Mouse (Mus musculus) liver, embryonic 11.5 days (tissue): Measurements from ENCODE around the gene Hsf4. TPM values are rescaled to one million over a fixed set of nuclear protein-coding genes. Genes with fewer than 3 reads are reported as not detected.
A peak's percentile ranks its signal among the peaks of the same experiment; 100 is the strongest.

Experiments
- ATAC-seq: fragments of 200-750 bp; cut with Nextera tagmentation; replicated peaks from 2 replicates; pipeline ENCODE4 v1.8.0; 2017; ENCODE audit warnings: moderate number of reproducible peaks, mild to moderate bottlenecking, moderate TSS enrichment, moderate library complexity; ENCODE audit not compliant: low FRiP score
- DNase-seq: peaks from one replicate; pipeline ENCODE4 v3.0.0-alpha.2; 2017; ENCODE audit warnings: low spot score
- H3K27ac ChIP-seq: fragments of 300-500 bp; sonication (generic); 2 replicates; pipeline ENCODE4 v1.5.1; 2014; ENCODE audit warnings: mild to moderate bottlenecking, low read depth, low read length, control low read depth
- H3K27me3 ChIP-seq: fragments of 300-500 bp; sonication (generic); replicated peaks from 2 replicates; pipeline ENCODE4 v1.6.1; 2014; ENCODE audit warnings: low read length, mixed read lengths; ENCODE audit not compliant: control insufficient read depth, insufficient read depth
- H3K36me3 ChIP-seq: fragments of 300-500 bp; sonication (generic); 2 replicates; pipeline ENCODE4 v1.6.1; 2014; ENCODE audit warnings: mild to moderate bottlenecking, low read length, moderate library complexity, mixed read lengths; ENCODE audit not compliant: control insufficient read depth, insufficient read depth
- H3K4me1 ChIP-seq: fragments of 300-500 bp; sonication (generic); replicated peaks from 2 replicates; pipeline ENCODE4 v1.6.1; 2014; ENCODE audit warnings: low read length, mixed read lengths; ENCODE audit not compliant: control insufficient read depth, insufficient read depth
- H3K4me2 ChIP-seq: fragments of 300-500 bp; sonication (generic); 2 replicates; pipeline ENCODE4 v1.6.1; 2014; ENCODE audit warnings: mild to moderate bottlenecking, control low read depth, moderate library complexity
- H3K4me3 ChIP-seq: fragments of 300-500 bp; sonication (generic); 2 replicates; pipeline ENCODE4 v1.5.1; 2014; ENCODE audit warnings: low read depth, low read length, control low read depth
- H3K9ac ChIP-seq: fragments of 300-500 bp; sonication (generic); 2 replicates; pipeline ENCODE4 v1.6.1; 2014; ENCODE audit warnings: low read depth, low read length, control low read depth
- H3K9me3 ChIP-seq: fragments of 300-500 bp; sonication (generic); 2 replicates; pipeline ENCODE4 v1.6.1; 2016; ENCODE audit warnings: low read length, inconsistent platforms, mixed read lengths; ENCODE audit not compliant: control insufficient read depth
- WGBS: fragments of 180-500 bp; shearing (Covaris S2); extraction: QIAGEN DNeasy Blood & Tissue Kit; methylation state at CpG from one replicate; pipeline ENCODE4 v1.1.7; 2014; 5-methylcytosine and 5-hydroxymethylcytosine counted together
- polyA plus RNA-seq: library from polyadenylated mRNA; unstranded; fragments of >200 nt; fragmentation: Nextera tagmentation; extraction: Ambion mirVana; gene quantifications from 2 replicates; pipeline ENCODE4 v1.2.1, GENCODE M21; 2014

Gene Hsf4
- polyA plus RNA-seq, 1 experiment from 2014 or later = not detected

DNA sequence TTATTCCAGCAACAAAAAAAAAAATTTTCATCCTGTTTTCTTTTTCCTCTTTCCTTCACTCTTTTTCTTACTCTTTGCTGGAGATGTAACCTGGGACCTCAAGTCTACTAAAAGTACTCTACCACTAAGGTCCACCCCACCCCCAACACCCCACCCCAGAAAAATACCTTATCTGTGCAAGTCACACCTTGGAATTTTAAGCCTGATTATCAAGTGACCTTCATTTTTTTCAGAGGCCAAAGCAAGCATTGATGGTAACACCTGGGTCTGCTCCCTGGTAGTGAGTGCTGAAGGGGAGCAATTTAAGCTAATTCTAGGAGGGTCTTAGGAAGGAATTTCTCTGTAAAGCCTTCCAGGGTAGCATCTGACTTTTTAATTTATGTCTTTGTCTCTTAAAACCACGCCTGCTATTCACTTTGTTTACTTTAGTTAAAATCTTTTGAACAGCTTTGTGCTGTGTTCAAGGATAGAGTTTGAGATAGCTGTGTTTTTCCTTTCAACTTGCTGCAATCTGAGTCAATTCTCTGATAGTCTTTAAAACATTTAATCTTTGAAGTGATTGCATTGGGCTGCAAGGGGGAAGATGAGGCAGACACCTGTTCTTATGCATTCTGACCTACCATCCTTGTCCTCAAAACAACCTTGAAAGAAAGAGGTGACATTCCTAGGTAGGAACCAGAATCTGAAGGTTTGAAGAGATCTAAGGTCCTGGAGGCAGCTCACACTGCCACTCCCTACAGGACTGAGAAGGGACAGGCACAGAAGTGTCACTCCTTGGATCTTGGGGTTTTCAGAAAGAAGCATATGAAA lies 36.3 kb upstream of the Hsf4 start:
- no peak overlapping the region; the same call in 1 of the 2 replicates for H3K4me2 ChIP-seq
- WGBS = 60% methylated on average over 1 of the region's 1 CpGs
- peak; percentile 47; the same call in 1 of the 2 replicates for ATAC-seq
- H3K9me3 ChIP-seq = no peaks in the 10 kb centered on the region
- no peak for DNase-seq
- H3K9ac ChIP-seq = no peak overlapping the region
- H3K27ac ChIP-seq = no peak overlapping the region
- peaks cover 11% of the 10 kb centered on the region for H3K4me1 ChIP-seq
- H3K36me3 ChIP-seq = peaks cover 3% of the 10 kb centered on the region; the same call in 1 of the 2 replicates
- H3K27me3 ChIP-seq = no peaks in the 10 kb centered on the region
- H3K4me3 ChIP-seq = no peak overlapping the region

DNA sequence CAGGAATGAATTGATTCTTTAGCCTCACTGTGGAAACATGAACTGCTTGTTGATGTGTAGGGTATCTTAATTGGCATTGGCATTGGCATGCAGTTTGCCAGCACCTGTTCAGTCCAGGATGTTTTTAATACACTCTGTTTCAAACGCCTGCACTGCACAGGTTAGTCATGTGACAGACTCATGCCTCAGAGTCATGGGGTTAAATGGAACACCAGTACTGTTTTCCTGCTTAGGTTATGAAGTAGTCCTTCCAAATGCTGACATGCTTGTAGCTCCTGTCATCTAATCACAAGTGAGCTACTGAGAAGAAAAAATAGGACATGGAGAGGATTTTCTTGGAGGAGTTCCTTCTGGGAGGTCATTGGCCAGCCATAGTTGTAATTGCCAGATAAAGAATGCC lies 34.4 kb upstream of the Hsf4 start:
- no peaks in the 10 kb centered on the region for H3K9me3 ChIP-seq
- H3K4me3 ChIP-seq = no peak overlapping the region
- no peak overlapping the region for H3K4me2 ChIP-seq
- 94% methylated on average over 1 of the region's 1 CpGs for WGBS
- H3K27me3 ChIP-seq = no peaks in the 10 kb centered on the region
- no peak overlapping the region for H3K27ac ChIP-seq
- H3K4me1 ChIP-seq = peaks cover 11% of the 10 kb centered on the region
- ATAC-seq (no peak), DNase-seq (no peak)
- peaks cover 18% of the 10 kb centered on the region; the same call in 1 of the 2 replicates for H3K36me3 ChIP-seq
- no peak overlapping the region for H3K9ac ChIP-seq

DNA sequence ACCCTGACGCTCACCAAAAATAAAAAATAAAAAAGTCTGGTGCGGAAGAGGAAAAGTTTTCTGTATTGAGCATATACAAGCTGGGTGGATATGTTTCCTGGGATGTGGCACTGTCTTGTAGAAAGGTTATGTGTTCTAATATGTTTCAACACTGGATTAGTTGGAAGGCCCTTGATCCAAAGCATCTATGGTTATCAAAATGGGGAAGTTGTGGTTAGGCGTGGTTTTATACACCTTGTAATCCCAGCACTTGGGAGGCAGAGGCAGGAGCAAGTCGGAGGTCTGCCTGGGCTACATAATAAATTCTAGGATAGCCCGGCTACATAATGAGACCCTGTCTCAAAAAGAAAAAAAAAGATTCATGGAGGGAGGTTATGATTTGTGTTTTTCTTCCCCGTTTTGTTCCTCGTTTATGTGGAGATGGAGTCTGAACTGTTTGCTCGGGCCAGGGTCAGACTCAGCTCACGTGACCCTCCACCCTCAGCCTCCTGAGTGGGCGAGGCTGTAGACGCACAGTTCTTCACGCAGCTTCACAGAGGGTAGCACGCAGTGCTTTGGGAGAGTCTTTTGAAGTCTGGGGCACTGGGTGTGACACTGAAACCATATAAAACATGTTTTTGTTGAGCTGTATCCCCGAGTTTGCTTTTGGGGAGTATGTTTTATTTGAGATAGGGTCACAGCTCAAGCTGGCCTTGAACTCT lies 32.0 kb upstream of the Hsf4 start:
- Histone ChIP-seq H3K36me3 (peaks cover 25% of the 10 kb centered on the region; the same call in 1 of the 2 replicates), H3K27ac (no peak overlapping the region), H3K27me3 (no peaks in the 10 kb centered on the region), H3K4me3 (no peak overlapping the region), H3K9ac (no peak overlapping the region), H3K9me3 (no peaks in the 10 kb centered on the region), H3K4me1 (peaks cover 7% of the 10 kb centered on the region), H3K4me2 (no peak overlapping the region)
- DNase-seq = no peak
- no peak for ATAC-seq
- 81% methylated on average over 14 of the region's 14 CpGs for WGBS

DNA sequence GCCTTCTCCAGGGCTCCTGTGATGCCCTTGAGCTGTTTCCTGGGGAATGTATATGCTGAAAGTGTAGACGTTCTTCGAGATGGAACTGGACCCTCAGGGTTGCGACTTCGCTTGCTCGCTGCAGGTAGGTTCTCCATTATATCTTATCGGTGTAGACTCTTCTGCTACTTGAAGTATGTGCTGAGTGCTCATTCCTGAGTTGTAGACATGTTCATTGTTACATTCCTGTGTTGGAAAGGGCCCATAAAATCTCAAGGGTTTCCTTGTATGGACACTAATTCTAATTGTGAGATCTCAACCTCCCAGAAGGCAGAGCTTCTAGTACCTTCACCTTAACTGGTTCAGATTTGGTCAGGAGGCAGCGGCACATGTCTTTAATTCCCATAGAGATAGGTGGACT lies 28.6 kb upstream of the Hsf4 start:
- no peak for DNase-seq
- H3K9me3 ChIP-seq = no peaks in the 10 kb centered on the region
- H3K27ac ChIP-seq = no peak overlapping the region
- H3K9ac ChIP-seq = no peak overlapping the region
- WGBS = 98% methylated on average over 7 of the region's 7 CpGs
- peaks cover 22% of the 10 kb centered on the region; the same call in 1 of the 2 replicates for H3K36me3 ChIP-seq
- no peak overlapping the region for H3K4me2 ChIP-seq
- ATAC-seq = no peak
- H3K27me3 ChIP-seq = no peaks in the 10 kb centered on the region
- H3K4me3 ChIP-seq = no peak overlapping the region
- no peaks in the 10 kb centered on the region for H3K4me1 ChIP-seq

DNA sequence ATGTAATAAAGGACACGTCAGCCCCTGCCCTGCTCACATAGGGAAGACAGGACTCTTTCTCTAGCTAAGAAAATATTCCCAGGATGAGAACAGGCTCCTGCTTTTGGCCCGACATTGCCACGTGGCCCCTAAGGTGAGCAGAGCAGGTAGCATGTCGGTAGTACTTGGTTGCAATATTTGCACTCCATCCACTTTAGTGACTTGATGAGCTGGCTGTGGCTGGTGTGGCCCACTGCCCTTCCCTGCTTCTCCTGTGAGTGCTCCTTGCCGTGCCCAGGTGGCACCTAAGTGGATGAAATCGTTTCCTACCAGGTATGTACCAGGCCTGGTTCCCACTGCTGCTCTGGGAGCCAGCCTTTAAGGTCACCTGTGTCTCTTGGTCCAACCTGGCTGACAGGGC lies 17.6 kb upstream of the Hsf4 start:
- Histone ChIP-seq H3K36me3 (peaks cover 27% of the 10 kb centered on the region), H3K4me2 (no peak overlapping the region), H3K4me3 (no peak overlapping the region), H3K27ac (no peak overlapping the region), H3K9me3 (no peaks in the 10 kb centered on the region), H3K4me1 (peaks cover 16% of the 10 kb centered on the region), H3K9ac (no peak overlapping the region), H3K27me3 (0 out of 2 replicates have a peak, but pooled peaks cover 7% of the 10 kb centered on the region)
- WGBS = 90% methylated on average over 6 of the region's 6 CpGs
- DNase-seq (no peak), ATAC-seq (no peak)

DNA sequence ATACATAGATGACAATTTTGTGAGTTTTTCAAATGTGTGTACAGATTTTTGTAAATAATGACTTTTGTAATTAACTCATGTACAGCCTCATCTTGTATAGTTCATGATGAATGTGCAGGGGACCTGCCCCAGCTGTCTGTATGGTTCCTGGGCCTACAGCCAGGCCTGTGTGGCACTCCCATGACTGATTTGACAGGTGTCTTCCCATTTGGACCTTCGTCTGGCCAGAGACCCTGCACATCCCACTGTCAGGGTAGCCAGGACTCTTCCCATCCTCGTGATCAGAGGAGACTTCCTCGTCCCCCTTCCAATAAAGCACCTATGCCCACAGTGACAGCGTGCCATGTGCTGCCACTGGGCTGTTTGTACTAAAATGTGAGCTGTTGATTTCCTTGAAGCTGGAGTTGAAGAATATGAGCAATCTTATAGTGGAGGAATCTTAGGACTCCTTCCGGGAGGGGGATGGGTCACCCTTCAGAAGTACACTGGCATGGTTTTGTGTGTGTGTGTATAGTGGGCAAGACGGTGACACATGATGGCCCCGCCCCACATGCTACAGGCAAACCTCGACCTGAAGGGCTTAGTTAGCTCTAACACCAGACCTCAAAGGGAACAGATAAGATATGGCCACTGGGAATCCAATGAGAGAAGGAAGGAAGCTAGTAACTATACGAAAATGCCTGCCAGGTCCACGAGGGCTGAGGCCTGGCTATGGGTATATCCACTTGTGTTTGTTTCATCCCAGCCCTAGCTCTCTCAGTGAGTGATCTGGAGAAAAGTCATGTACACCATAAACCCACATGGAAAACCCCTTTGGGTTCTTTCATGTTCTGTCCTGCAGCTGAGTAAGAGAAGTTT lies 16.7 kb upstream of the Hsf4 start:
- Histone ChIP-seq H3K9ac (no peak overlapping the region), H3K9me3 (no peaks in the 10 kb centered on the region), H3K27me3 (peaks cover 7% of the 10 kb centered on the region; the same call in 1 of the 2 replicates), H3K27ac (no peak overlapping the region), H3K4me1 (peaks cover 16% of the 10 kb centered on the region), H3K4me2 (no peak overlapping the region), H3K4me3 (no peak overlapping the region), H3K36me3 (peaks cover 27% of the 10 kb centered on the region)
- no peak for DNase-seq
- no peak for ATAC-seq
- WGBS = 70% methylated on average over 10 of the region's 10 CpGs

DNA sequence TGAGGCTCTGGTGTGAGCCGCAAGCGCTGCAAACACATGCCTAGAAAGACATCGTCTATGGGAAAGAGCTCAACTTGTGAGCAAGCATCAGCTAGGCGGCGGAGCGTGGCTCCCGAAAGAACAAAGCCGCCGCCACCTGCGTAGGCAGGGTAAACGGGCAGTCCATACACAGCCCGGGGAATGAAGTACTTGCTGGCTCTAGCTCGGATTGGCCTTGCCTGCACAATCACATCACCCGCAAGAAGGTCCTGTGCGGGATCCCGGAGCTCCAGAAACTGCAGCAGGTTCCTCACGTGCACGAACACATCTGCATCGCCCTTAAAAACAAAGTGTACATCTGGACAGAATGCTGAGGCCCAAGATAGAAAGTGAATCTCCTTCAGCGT lies 15.8 kb upstream of the Hsf4 start:
- H3K4me3 ChIP-seq = peak overlapping the region; percentile 66
- 51% methylated on average over 20 of the region's 20 CpGs for WGBS
- H3K9ac ChIP-seq = no peak overlapping the region; the same call in 1 of the 2 replicates
- H3K4me1 ChIP-seq = peaks cover 17% of the 10 kb centered on the region
- peaks cover 19% of the 10 kb centered on the region for H3K36me3 ChIP-seq
- no peak overlapping the region for H3K27ac ChIP-seq
- peaks cover 11% of the 10 kb centered on the region for H3K27me3 ChIP-seq
- no peaks in the 10 kb centered on the region for H3K9me3 ChIP-seq
- ATAC-seq (no peak), DNase-seq (no peak)
- peak overlapping the region; percentile 99 for H3K4me2 ChIP-seq
